Mouse (Mus musculus) limb, embryonic 10.5 days (tissue): ENCODE measurements at regions not wholly inside any gene's neighbourhood (a gene's known extent, or its start where the extent isn't known, plus 50 kb on each side); places are given as distances from the start of the nearest gene placed in this dataset.
A peak's percentile ranks its signal among the peaks of the same experiment; 100 is the strongest.
"Not testable (repeated sequence)": the region's sequence is repeated elsewhere in the genome, so short reads cannot be mapped to it uniquely, and the experiment has no call there.

Experiments
- DNase-seq: peaks from one replicate; pipeline ENCODE4 v3.0.0-alpha.2; 2017; ENCODE audit warnings: low spot score
- H3K27ac ChIP-seq: fragments of 300-500 bp; sonication (generic); 2 replicates; pipeline ENCODE4 v1.5.1; 2016; ENCODE audit warnings: mild to moderate bottlenecking
- H3K27me3 ChIP-seq: fragments of 300-500 bp; sonication (generic); 2 replicates; pipeline ENCODE4 v1.6.1; 2016; ENCODE audit warnings: low read depth, mild to moderate bottlenecking; ENCODE audit not compliant: poor library complexity, severe bottlenecking
- H3K36me3 ChIP-seq: fragments of 300-500 bp; sonication (generic); 2 replicates; pipeline ENCODE4 v1.6.1; 2016; ENCODE audit warnings: mild to moderate bottlenecking, moderate library complexity
- H3K4me1 ChIP-seq: fragments of 300-500 bp; sonication (generic); 2 replicates; pipeline ENCODE4 v1.6.1; 2016
- H3K4me3 ChIP-seq: fragments of 300-500 bp; sonication (generic); 2 replicates; pipeline ENCODE4 v1.5.1; 2016; ENCODE audit warnings: mild to moderate bottlenecking, moderate library complexity
- H3K9me3 ChIP-seq: fragments of 300-500 bp; sonication (generic); replicated peaks from 2 replicates; pipeline ENCODE4 v1.6.1; 2016; ENCODE audit warnings: mild to moderate bottlenecking
- WGBS: fragments of 180-500 bp; shearing (Covaris S2); methylation state at CpG from one replicate; pipeline ENCODE4 v1.1.7; 2016; 5-methylcytosine and 5-hydroxymethylcytosine counted together

DNA sequence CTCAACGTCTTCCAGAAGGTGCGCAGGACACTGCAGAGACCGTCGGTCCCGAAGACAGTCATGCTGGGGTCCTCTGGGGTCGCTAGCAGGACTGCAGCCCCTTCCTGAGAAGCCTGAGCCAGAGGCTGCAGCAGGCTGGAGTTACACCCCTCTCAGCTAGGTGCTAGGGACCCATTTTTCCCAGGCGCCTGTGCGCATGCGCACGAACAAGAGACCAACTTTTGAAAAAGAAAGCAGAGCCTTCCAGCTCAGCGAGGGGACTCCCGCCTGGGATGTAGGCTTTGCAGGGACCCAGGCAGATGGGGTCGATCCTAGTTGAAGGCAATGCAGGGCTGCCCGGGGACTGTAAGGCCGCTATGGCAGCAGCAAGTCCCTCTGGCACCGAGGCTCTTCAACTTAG is 104.7 kb upstream of the Atg7 start:
- H3K9me3 ChIP-seq, DNase-seq, H3K4me1 ChIP-seq, H3K27ac ChIP-seq, H3K36me3 ChIP-seq, H3K4me3 ChIP-seq, H3K27me3 ChIP-seq: not testable (repeated sequence)
- WGBS = 22% methylated on average over 11 of the region's 16 CpGs

DNA sequence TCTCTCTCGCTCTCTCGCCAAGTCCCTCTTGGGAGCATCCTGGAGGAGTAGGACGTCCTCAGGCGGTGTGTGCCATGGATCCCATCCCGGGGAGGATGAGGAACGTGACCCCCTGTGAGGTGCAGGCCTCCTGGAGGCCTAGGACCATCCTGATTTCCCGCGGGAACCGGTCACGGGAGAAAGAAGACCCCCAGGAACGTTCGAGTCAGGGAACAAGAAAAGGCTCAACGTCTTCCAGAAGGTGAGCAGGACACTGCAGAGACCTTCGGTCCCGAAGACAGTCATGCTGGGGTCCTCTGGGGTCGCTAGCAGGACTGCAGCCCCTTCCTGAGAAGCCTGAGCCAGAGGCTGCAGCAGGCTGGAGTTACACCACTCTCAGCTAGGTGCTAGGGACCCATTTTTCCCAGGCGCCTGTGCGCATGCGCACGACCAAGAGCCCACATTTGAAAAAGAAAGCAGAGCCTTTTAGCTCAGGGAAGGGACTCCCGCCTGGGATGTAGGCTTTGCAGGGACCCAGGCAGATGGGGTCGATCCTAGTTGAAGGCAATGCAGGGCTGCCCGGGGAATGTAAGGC is 92.7 kb upstream of the Atg7 start:
- H3K9me3 ChIP-seq = not testable (repeated sequence)

DNA sequence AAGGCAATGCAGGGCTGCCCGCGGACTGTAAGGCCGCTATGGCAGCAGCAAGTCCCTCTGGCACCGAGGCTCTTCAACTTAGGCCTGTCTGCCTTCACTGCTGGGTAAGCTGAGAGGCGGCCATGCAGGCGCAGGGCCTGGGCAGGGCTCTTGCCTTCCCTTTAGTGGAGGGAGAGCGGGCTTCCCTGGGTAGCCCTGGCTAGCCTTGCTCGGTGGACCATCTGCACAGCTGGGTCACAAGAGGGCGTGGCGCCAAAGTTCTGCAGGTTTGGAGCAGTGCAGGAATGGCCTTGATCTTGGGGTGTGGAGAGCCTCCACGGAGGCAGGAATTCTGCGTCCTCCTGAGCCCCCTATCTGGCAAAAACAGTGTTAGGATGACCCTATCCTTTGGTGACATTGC is 89.8 kb upstream of the Atg7 start:
- 46% methylated on average over 4 of the region's 12 CpGs for WGBS
- H3K4me1 ChIP-seq = not testable (repeated sequence)

More for the DNA sequence above, 92.7 kb upstream of the Atg7 start:
- H3K4me1 ChIP-seq, H3K36me3 ChIP-seq, H3K4me3 ChIP-seq, H3K27me3 ChIP-seq, H3K27ac ChIP-seq: not testable (repeated sequence)
- WGBS = 39% methylated on average over 23 of the region's 23 CpGs
- DNase-seq = peak; percentile 28

DNA sequence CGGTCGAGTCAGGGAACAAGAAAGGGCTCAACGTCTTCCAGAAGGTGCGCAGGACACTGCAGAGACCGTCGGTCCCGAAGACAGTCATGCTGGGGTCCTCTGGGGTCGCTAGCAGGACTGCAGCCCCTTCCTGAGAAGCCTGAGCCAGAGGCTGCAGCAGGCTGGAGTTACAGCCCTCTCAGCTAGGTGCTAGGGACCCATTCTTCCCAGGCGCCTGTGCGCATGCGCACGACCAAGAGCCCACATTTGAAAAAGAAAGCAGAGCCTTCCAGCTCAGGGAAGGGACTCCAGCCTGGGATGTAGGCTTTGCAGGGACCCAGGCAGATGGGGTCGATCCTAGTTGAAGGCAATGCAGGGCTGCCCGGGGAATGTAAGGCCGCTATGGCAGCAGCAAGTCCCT is 87.7 kb upstream of the Atg7 start:
- not testable (repeated sequence) for H3K27ac ChIP-seq, H3K4me1 ChIP-seq, H3K9me3 ChIP-seq, H3K27me3 ChIP-seq, H3K4me3 ChIP-seq, H3K36me3 ChIP-seq
- 7% methylated on average over 4 of the region's 15 CpGs for WGBS
- peak; percentile 75 for DNase-seq

More for the DNA sequence above, 89.8 kb upstream of the Atg7 start:
- H3K27me3 ChIP-seq, H3K9me3 ChIP-seq, H3K27ac ChIP-seq, H3K36me3 ChIP-seq, DNase-seq, H3K4me3 ChIP-seq: not testable (repeated sequence)

DNA sequence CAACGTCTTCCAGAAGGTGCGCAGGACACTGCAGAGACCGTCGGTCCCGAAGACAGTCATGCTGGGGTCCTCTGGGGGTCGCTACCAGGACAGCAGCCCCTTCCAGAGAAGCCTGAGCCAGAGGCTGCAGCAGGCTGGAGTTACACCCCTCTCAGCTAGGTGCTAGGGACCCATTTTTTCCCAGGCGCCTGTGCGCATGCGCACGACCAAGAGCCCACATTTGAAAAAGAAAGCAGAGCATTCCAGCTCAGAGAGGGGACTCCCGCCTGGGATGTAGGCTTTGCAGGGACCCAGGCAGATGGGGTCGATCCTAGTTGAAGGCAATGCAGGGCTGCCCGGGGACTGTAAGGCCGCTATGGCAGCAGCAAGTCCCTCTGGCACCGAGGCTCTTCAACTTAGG is 65.6 kb upstream of the Atg7 start:
- 7% methylated on average over 7 of the region's 15 CpGs for WGBS
- H3K27me3 ChIP-seq, H3K4me3 ChIP-seq, H3K9me3 ChIP-seq, H3K27ac ChIP-seq, H3K4me1 ChIP-seq, H3K36me3 ChIP-seq: not testable (repeated sequence)
- DNase-seq = peak; percentile 81
